Mouse (Mus musculus) CH12.LX (cell line): ENCODE results near the gene Rgs3. TPM values are rescaled to one million over a fixed set of nuclear protein-coding genes. Genes with fewer than 3 reads are reported as not detected.

ENCODE experiments used
- DNase-seq: peaks from one replicate; pipeline ENCODE4 v3.0.0-alpha.2; 2013; ENCODE audit errors: extremely low read depth
- H3K27ac ChIP-seq: 2 replicates; pipeline ENCODE4 v1.5.1; 2012; ENCODE audit warnings: low read depth, mild to moderate bottlenecking, control low read depth, moderate library complexity; ENCODE audit not compliant: insufficient read depth
- H3K27me3 ChIP-seq: replicated peaks from 2 replicates; pipeline ENCODE3; 2012; ENCODE audit warnings: inconsistent platforms
- H3K36me3 ChIP-seq, 2 experiments: replicated peaks in 1 of 2; 2 replicates each; pipeline versions ENCODE3 to v1.6.1; 2012; ENCODE audit warnings: inconsistent platforms in 1 of 2, low read length in 1 of 2, mild to moderate bottlenecking in 1 of 2, mixed read lengths in 1 of 2, moderate library complexity in 1 of 2; ENCODE audit not compliant: control insufficient read depth in 1 of 2, insufficient read depth in 1 of 2
- H3K4me1 ChIP-seq, 2 experiments: 2 replicates each; pipeline ENCODE4 v1.6.1; 2012; ENCODE audit warnings: inconsistent platforms in 1 of 2, moderate library complexity in 1 of 2; ENCODE audit not compliant: insufficient read depth in 2 of 2, control insufficient read depth in 1 of 2
- H3K4me2 ChIP-seq: 2 replicates; pipeline ENCODE4 v1.6.1; 2012; ENCODE audit warnings: low read depth, mild to moderate bottlenecking, control low read depth; ENCODE audit not compliant: poor library complexity, insufficient read depth, severe bottlenecking
- H3K4me3 ChIP-seq, 3 experiments: fragments of 150-350 bp in 1 of 3; sonication (generic) in 1 of 3; replicated peaks in 1 of 3; 2 replicates each; pipeline versions ENCODE3 to v1.5.1; 2011 to 2012; ENCODE audit warnings: low read depth in 2 of 3, low read length in 2 of 3, mild to moderate bottlenecking in 2 of 3, moderate library complexity in 2 of 3, control low read depth in 1 of 3, improper control_type of control experiment in 1 of 3, inconsistent platforms in 1 of 3, mixed read lengths in 1 of 3; ENCODE audit not compliant: poor library complexity in 1 of 3
- H3K79me2 ChIP-seq: replicated peaks from 2 replicates; pipeline ENCODE4 v1.6.1; 2012; ENCODE audit warnings: mild to moderate bottlenecking, moderate library complexity; ENCODE audit not compliant: control insufficient read depth, poor library complexity, insufficient read depth, severe bottlenecking; ENCODE audit errors: extremely low read depth
- H3K9ac ChIP-seq: 2 replicates; pipeline ENCODE4 v1.6.1; 2012; ENCODE audit warnings: low read depth, mild to moderate bottlenecking, control low read depth, moderate library complexity; ENCODE audit not compliant: insufficient read depth
- H3K9me3 ChIP-seq: replicated peaks from 2 replicates; pipeline ENCODE3; 2012; ENCODE audit warnings: low read length, inconsistent platforms, mixed read lengths
- BHLHE40 ChIP-seq: IDR thresholded peaks from 2 replicates; pipeline ENCODE4 v1.6.1; 2011; ENCODE audit warnings: mild to moderate bottlenecking, low read depth, low read length, improper control_type of control experiment
- CHD1 ChIP-seq: IDR thresholded peaks from 2 replicates; pipeline ENCODE4 v1.6.1; 2012; ENCODE audit warnings: low read depth, low read length, improper control_type of control experiment, inconsistent platforms
- CHD2 ChIP-seq: IDR thresholded peaks from 2 replicates; pipeline ENCODE4 v1.6.1; 2011; ENCODE audit warnings: low read length, improper control_type of control experiment
- CTCF ChIP-seq, 2 experiments: IDR thresholded peaks in 1 of 2; conservative IDR thresholded peaks in 1 of 2; 2 replicates each; pipeline ENCODE4 v1.5.1; 2011 to 2012; ENCODE audit warnings: low read depth in 2 of 2, low read length in 2 of 2, improper control_type of control experiment in 1 of 2, inconsistent platforms in 1 of 2, mild to moderate bottlenecking in 1 of 2, moderate library complexity in 1 of 2
- E2F4 ChIP-seq: IDR thresholded peaks from 2 replicates; pipeline ENCODE4 v1.6.1; 2011; ENCODE audit warnings: low read depth, low read length, improper control_type of control experiment; ENCODE audit not compliant: insufficient replicate concordance
- ELF1 ChIP-seq: IDR thresholded peaks from 2 replicates; pipeline ENCODE4 v1.6.1; 2014; ENCODE audit warnings: low read depth, mild to moderate bottlenecking, inconsistent platforms, low read length, improper control_type of control experiment
- EP300 ChIP-seq: IDR thresholded peaks from 2 replicates; pipeline ENCODE4 v1.6.1; 2011; ENCODE audit warnings: low read length, improper control_type of control experiment
- ETS1 ChIP-seq: conservative IDR thresholded peaks from 2 replicates; pipeline ENCODE4 v1.6.1; 2012; ENCODE audit warnings: low read depth, mild to moderate bottlenecking, inconsistent platforms, low read length, improper control_type of control experiment, moderate library complexity
- GABPA ChIP-seq: IDR thresholded peaks from 2 replicates; pipeline ENCODE4 v1.6.1; 2012; ENCODE audit warnings: low read depth, low read length, improper control_type of control experiment, inconsistent platforms; ENCODE audit not compliant: insufficient replicate concordance
- HCFC1 ChIP-seq: IDR thresholded peaks from 2 replicates; pipeline ENCODE4 v1.6.1; 2012; ENCODE audit warnings: low read depth, mild to moderate bottlenecking, inconsistent platforms, low read length, improper control_type of control experiment
- IRF4 ChIP-seq: IDR thresholded peaks from 2 replicates; pipeline ENCODE4 v1.6.1; 2014; ENCODE audit warnings: low read depth, mild to moderate bottlenecking, inconsistent platforms, low read length, improper control_type of control experiment
- JUN ChIP-seq: IDR thresholded peaks from 2 replicates; pipeline ENCODE4 v1.6.1; 2011; ENCODE audit warnings: low read depth, mild to moderate bottlenecking, low read length, improper control_type of control experiment, moderate library complexity; ENCODE audit not compliant: insufficient read depth
- JUND ChIP-seq: conservative IDR thresholded peaks from 2 replicates; pipeline ENCODE4 v1.6.1; 2011; ENCODE audit warnings: low read depth, low read length, improper control_type of control experiment
- KAT2A ChIP-seq: IDR thresholded peaks from 2 replicates; pipeline ENCODE4 v1.6.1; 2012; ENCODE audit warnings: low read length, improper control_type of control experiment, inconsistent platforms; ENCODE audit not compliant: insufficient replicate concordance
- MAFK ChIP-seq: IDR thresholded peaks from 2 replicates; pipeline ENCODE4 v1.6.1; 2011; ENCODE audit warnings: low read length, improper control_type of control experiment; ENCODE audit not compliant: insufficient replicate concordance
- MAX ChIP-seq: IDR thresholded peaks from 2 replicates; pipeline ENCODE4 v1.6.1; 2011; ENCODE audit warnings: low read length, improper control_type of control experiment
- MAZ ChIP-seq: IDR thresholded peaks from 2 replicates; pipeline ENCODE4 v1.6.1; 2012; ENCODE audit warnings: low read depth, mild to moderate bottlenecking, inconsistent platforms, low read length, improper control_type of control experiment, moderate library complexity
- MEF2A ChIP-seq: IDR thresholded peaks from 2 replicates; pipeline ENCODE4 v1.6.1; 2014; ENCODE audit warnings: low read depth, mild to moderate bottlenecking, inconsistent platforms, low read length, improper control_type of control experiment, borderline replicate concordance
- MXI1 ChIP-seq: IDR thresholded peaks from 2 replicates; pipeline ENCODE4 v1.6.1; 2011; ENCODE audit warnings: mild to moderate bottlenecking, low read depth, low read length, improper control_type of control experiment
- MYC ChIP-seq: IDR thresholded peaks from 2 replicates; pipeline ENCODE4 v1.6.1; 2011; ENCODE audit warnings: low read depth, mild to moderate bottlenecking, improper control_type of control experiment, low read length
- NELFE ChIP-seq: IDR thresholded peaks from 2 replicates; pipeline ENCODE4 v1.6.1; 2011; ENCODE audit warnings: low read depth, low read length, improper control_type of control experiment
- NRF1 ChIP-seq: IDR thresholded peaks from 2 replicates; pipeline ENCODE4 v1.6.1; 2014; ENCODE audit warnings: low read depth, mild to moderate bottlenecking, inconsistent platforms, low read length, improper control_type of control experiment, moderate library complexity
- PAX5 ChIP-seq: IDR thresholded peaks from 2 replicates; pipeline ENCODE4 v1.6.1; 2012; ENCODE audit warnings: low read length, inconsistent platforms, mixed read lengths
- POLR2A ChIP-seq: IDR thresholded peaks from 2 replicates; pipeline ENCODE4 v1.6.1; 2011; ENCODE audit warnings: low read depth, mild to moderate bottlenecking, improper control_type of control experiment, low read length
- POLR2AphosphoS2 ChIP-seq: IDR thresholded peaks from 2 replicates; pipeline ENCODE4 v1.6.1; 2011; ENCODE audit warnings: low read depth, low read length, improper control_type of control experiment
- RAD21 ChIP-seq: IDR thresholded peaks from 2 replicates; pipeline ENCODE4 v1.6.1; 2011; ENCODE audit warnings: low read depth, mild to moderate bottlenecking, low read length, improper control_type of control experiment, moderate library complexity
- RCOR1 ChIP-seq: conservative IDR thresholded peaks from 2 replicates; pipeline ENCODE4 v1.6.1; 2012; ENCODE audit warnings: low read depth, mild to moderate bottlenecking, inconsistent platforms, low read length, improper control_type of control experiment
- SIN3A ChIP-seq: IDR thresholded peaks from 2 replicates; pipeline ENCODE4 v1.6.1; 2012; ENCODE audit warnings: low read length, improper control_type of control experiment, inconsistent platforms
- SMC3 ChIP-seq: IDR thresholded peaks from 2 replicates; pipeline ENCODE4 v1.6.1; 2011; ENCODE audit warnings: low read depth, low read length, improper control_type of control experiment
- TBP ChIP-seq: conservative IDR thresholded peaks from 2 replicates; pipeline ENCODE4 v1.6.1; 2011; ENCODE audit warnings: low read depth, low read length, improper control_type of control experiment
- TCF12 ChIP-seq: IDR thresholded peaks from 2 replicates; pipeline ENCODE4 v1.6.1; 2014; ENCODE audit warnings: low read depth, mild to moderate bottlenecking, inconsistent platforms, low read length, improper control_type of control experiment
- UBTF ChIP-seq: IDR thresholded peaks from 2 replicates; pipeline ENCODE4 v1.6.1; 2012; ENCODE audit warnings: low read depth, mild to moderate bottlenecking, inconsistent platforms, low read length, improper control_type of control experiment, moderate library complexity
- USF1 ChIP-seq: IDR thresholded peaks from 2 replicates; pipeline ENCODE4 v1.6.1; 2014; ENCODE audit warnings: low read depth, mild to moderate bottlenecking, inconsistent platforms, low read length, improper control_type of control experiment
- USF2 ChIP-seq: conservative IDR thresholded peaks from 2 replicates; pipeline ENCODE4 v1.6.1; 2011; ENCODE audit warnings: low read depth, low read length, improper control_type of control experiment
- ZC3H11A ChIP-seq: IDR thresholded peaks from 2 replicates; pipeline ENCODE4 v1.6.1; 2012; ENCODE audit warnings: low read depth, mild to moderate bottlenecking, inconsistent platforms, low read length, improper control_type of control experiment
- ZKSCAN1 ChIP-seq: IDR thresholded peaks from 2 replicates; pipeline ENCODE4 v1.6.1; 2012; ENCODE audit warnings: low read depth, inconsistent platforms, low read length, improper control_type of control experiment, borderline replicate concordance
- ZMIZ1 ChIP-seq: IDR thresholded peaks from 2 replicates; pipeline ENCODE4 v1.6.1; 2012; ENCODE audit warnings: low read depth, mild to moderate bottlenecking, inconsistent platforms, low read length, improper control_type of control experiment
- ZNF384 ChIP-seq: IDR thresholded peaks from 2 replicates; pipeline ENCODE4 v1.6.1; 2012; ENCODE audit warnings: low read depth, low read length, improper control_type of control experiment, inconsistent platforms
- dilution Hi-C: fragments of 300-500 bp; cut with MboI; formaldehyde crosslinking; loops from 2 replicates; pipeline ENCODE4 v1.14.3; 2020; ENCODE audit warnings: low sequenced_read_pairs; ENCODE audit not compliant: extremely low pct_unique_long_range_greater_than_20kb, extremely low pct_ligation_motif_present
- in situ Hi-C: fragments of 300-500 bp; cut with MboI; formaldehyde crosslinking; loops from 3 replicates; pipeline ENCODE4 v1.14.3; 2019; ENCODE audit warnings: low sequenced_read_pairs, low pct_ligation_motif_present, low pct_unique_long_range_greater_than_20kb, mixed read lengths
- polyA plus RNA-seq: library from polyadenylated mRNA; unstranded; fragments of >175 nt; gene quantifications from 2 replicates; pipeline ENCODE4 v1.2.1, GENCODE M21; 2012; ENCODE audit warnings: low read depth; ENCODE audit not compliant: insufficient read length
- total RNA-seq, 2 experiments: library from RNA; depleted of rRNA; stranded (reverse); fragments of 300-350 nt in 1 of 2; fragments of >200 nt in 1 of 2; gene quantifications; 2 replicates each; pipeline ENCODE4 v1.2.3; 2012 to 2014

Gene Rgs3
- total and polyA plus RNA-seq, 3 experiments: 3.3 to 6.0 (median 3.5) TPM

- dilution Hi-C loops: no loop called here
- Histone ChIP-seq H3K27ac (peak within 1 kb of the TSS; percentile 82), H3K36me3 (peaks cover 4 to 19% of the 10 kb centered on the region in 2 experiments), H3K4me3 (peak within 1 kb of the TSS; percentile 84 to 92 (median 85)), H3K9ac (peak within 1 kb of the TSS; percentile 86), H3K9me3 (no peaks in the 10 kb centered on the region), H3K27me3 (peaks cover 25% of the 10 kb centered on the region), H3K4me2 (peak within 1 kb of the TSS; percentile 81), H3K79me2 (peaks cover 5% of the 10 kb centered on the region), H3K4me1 (peaks cover 10 to 32% of the 10 kb centered on the region in 2 experiments)
- peak; percentile 98 for DNase-seq
- no peak for TF ChIP-seq EP300
- no peak for TF ChIP-seq MAFK
- peak; percentile 84; the same call in 1 of the 2 replicates for TF ChIP-seq MAX
- peak; percentile 69 for TF ChIP-seq MXI1
- no peak for TF ChIP-seq UBTF
- TF ChIP-seq JUND: no peak
- peak; percentile 94 for TF ChIP-seq HCFC1
- TF ChIP-seq PAX5: no peak
- no peak for TF ChIP-seq SMC3
- no peak for TF ChIP-seq TBP
- TF ChIP-seq CTCF (conservative IDR thresholded peaks at IDR 0.05 in 1 of 2, IDR thresholded peaks at IDR 0.05 in 1 of 2; ENCODE audit: low read depth in 2 of 2, low read length in 2 of 2): no peak
- no peak for TF ChIP-seq USF1
- TF ChIP-seq SIN3A: peak; percentile 91; the same call in 1 of the 2 replicates
- no peak for TF ChIP-seq ETS1
- TF ChIP-seq POLR2AphosphoS2: no peak
- peak; percentile 91; the same call in 1 of the 2 replicates for TF ChIP-seq KAT2A
- TF ChIP-seq BHLHE40: no peak
- TF ChIP-seq USF2: no peak
- TF ChIP-seq CHD2: peak; percentile 89
- no peak for TF ChIP-seq JUN
- TF ChIP-seq ZNF384: no peak
- TF ChIP-seq ZC3H11A: no peak
- TF ChIP-seq GABPA: no peak; the same call in 1 of the 2 replicates
- peak; percentile 84; the same call in 1 of the 2 replicates for TF ChIP-seq MYC
- peak; percentile 18; the same call in 1 of the 2 replicates for TF ChIP-seq TCF12
- peak; percentile 82 for TF ChIP-seq ELF1
- peak; percentile 68; the same call in 1 of the 2 replicates for TF ChIP-seq NELFE
- peak; percentile 62 for TF ChIP-seq POLR2A
- no peak for TF ChIP-seq MAZ
- TF ChIP-seq ZMIZ1: no peak
- no peak for TF ChIP-seq ZKSCAN1
- TF ChIP-seq RCOR1: no peak
- peak; percentile 80; the same call in 1 of the 2 replicates for TF ChIP-seq E2F4
- no peak for TF ChIP-seq CHD1
- no peak for TF ChIP-seq RAD21
- TF ChIP-seq MEF2A: peak; percentile 35; the same call in 1 of the 2 replicates
- peak; percentile 28; the same call in 1 of the 2 replicates for TF ChIP-seq IRF4
- TF ChIP-seq NRF1: 0 out of 2 replicates have a peak, but pooled peaks have one; percentile 2
- in situ Hi-C loops: no loop called here
These were observed 34.8 kb upstream of the Rgs3 start, which contains the start of the genes Pole3 and 4933430I17Rik for GRCm38 (mm10) chr4:62524651-62525488. Pole3 (minus strand) TSS chr4:62525068. 4933430I17Rik (plus strand) TSS chr4:62525369.
